Mouse (Mus musculus) megakaryocyte, embryonic 14.5 days (primary cell): ENCODE measurements around the gene Mtif3. TPM values are rescaled to one million over a fixed set of nuclear protein-coding genes. Genes with fewer than 3 reads are reported as not detected.
A peak's percentile ranks its signal among the peaks of the same experiment; 100 is the strongest.

ENCODE experiments used
- H3K27me3 ChIP-seq: replicated peaks from 2 replicates; pipeline ENCODE3; 2012; ENCODE audit warnings: inconsistent platforms
- H3K36me3 ChIP-seq: replicated peaks from 2 replicates; pipeline ENCODE3; 2012; ENCODE audit warnings: low read length, inconsistent platforms, mixed read lengths
- H3K4me1 ChIP-seq: 2 replicates; pipeline ENCODE4 v1.6.1; 2012; ENCODE audit warnings: inconsistent platforms
- H3K4me3 ChIP-seq: replicated peaks from 2 replicates; pipeline ENCODE3; 2012; ENCODE audit warnings: moderate library complexity, mild to moderate bottlenecking, inconsistent platforms
- H3K9me3 ChIP-seq: 2 replicates; pipeline ENCODE4 v1.6.1; 2012; ENCODE audit warnings: inconsistent platforms
- FLI1 ChIP-seq: IDR thresholded peaks from 2 replicates; pipeline ENCODE4 v1.6.1; 2012; ENCODE audit warnings: low read length, inconsistent platforms, mixed read lengths
- GATA1 ChIP-seq: IDR thresholded peaks from 3 replicates; pipeline ENCODE4 v1.6.1; 2012; ENCODE audit warnings: mixed read lengths, low read length, inconsistent platforms, borderline replicate concordance
- polyA plus RNA-seq: library from polyadenylated mRNA; stranded (reverse); fragments of >175 nt; gene quantifications from 2 replicates; pipeline ENCODE4 v1.2.3, GENCODE M21; 2012; ENCODE audit warnings: low replicate concordance; ENCODE audit not compliant: insufficient read depth

The Mtif3 gene
- polyA plus RNA-seq, 1 experiment, result 6.0 TPM

DNA sequence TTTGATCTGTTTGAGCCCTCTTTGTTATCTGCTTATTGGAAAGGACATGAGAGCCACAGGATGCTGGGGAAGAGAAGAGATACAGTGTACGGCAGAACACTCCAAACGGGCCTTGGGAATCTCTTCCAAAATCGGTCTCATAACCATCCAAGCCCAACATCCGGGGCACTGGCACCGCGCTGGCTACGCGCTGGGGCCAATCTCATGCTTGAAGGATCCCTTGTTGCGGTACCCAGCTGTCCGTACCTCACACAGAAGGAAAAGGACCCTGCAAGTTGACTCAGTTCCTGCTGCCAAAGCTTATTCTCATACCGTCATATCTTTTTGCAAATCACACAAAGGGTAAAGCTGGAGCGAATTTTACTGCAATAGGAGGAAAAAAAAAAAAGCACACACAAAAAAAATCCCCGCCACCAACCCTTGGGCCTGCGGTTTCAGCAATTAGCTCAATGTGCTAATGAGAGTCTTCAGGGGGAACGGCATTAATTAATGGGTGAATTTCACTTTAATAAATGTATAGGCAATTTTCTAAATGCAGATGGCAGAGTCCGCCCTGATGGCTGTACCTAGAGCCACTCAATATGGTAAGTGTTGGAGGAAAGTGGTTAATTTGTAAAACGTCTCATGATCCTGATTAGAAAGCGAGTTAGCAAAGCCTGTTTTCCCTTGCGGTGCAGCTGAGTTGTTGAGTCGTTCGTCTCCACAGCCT is 22.3 kb upstream of the Mtif3 start:
- TF ChIP-seq GATA1 (no peak), FLI1 (no peak)
- H3K4me1 ChIP-seq, result peaks cover 7% of the 10 kb centered on the region

DNA sequence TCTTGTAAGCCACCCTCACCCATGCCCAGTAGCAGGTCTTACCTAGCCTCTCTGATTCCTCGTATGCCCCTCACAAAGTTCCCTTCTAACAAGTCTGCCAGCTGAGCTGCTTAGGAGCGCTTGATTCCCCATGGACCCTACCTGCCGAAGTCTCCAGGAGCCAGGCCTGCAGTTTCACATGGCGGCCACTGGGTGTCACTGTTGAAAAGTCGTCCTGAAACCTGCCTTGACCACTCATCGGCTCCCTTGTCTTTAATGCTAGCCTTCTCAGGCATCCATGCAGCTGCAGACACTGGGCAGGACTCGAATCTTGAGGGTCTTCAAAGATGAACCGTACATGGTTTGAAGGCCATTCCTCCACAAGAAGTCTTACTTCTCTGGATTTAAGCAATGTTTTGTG is 19.6 kb upstream of the Mtif3 start:
- peaks cover 59% of the 10 kb centered on the region for H3K27me3 ChIP-seq
- peaks cover 4% of the 10 kb centered on the region for H3K4me1 ChIP-seq
- no peaks in the 10 kb centered on the region for H3K36me3 ChIP-seq
- no peak for TF ChIP-seq FLI1
- H3K4me3 ChIP-seq, result no peak overlapping the region
- peaks cover 14% of the 10 kb centered on the region for H3K9me3 ChIP-seq

More for the DNA sequence above, 22.3 kb upstream of the Mtif3 start:
- no peak overlapping the region for H3K4me3 ChIP-seq
- H3K36me3 ChIP-seq, result no peaks in the 10 kb centered on the region
- no peaks in the 10 kb centered on the region for H3K9me3 ChIP-seq
- H3K27me3 ChIP-seq, result peaks cover 59% of the 10 kb centered on the region

DNA sequence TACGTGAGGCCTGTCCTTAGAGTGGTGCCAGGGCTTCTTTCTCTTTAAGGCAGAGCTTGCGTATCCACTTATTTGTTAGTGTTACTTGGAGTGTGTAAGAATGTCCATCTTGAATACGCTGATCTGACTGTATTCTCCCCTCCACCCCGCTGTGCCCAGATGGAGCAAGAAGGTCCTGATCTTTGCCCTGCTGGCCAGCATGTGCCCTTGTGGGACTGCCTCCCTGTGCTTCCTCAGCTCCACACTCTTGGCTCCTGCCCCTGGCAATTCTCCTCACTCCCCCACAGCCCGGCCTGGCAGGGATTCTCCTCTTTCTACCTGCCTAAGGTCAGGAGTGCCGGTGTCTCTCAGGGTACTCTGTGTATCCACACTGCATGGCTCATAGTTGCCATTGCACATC is 17.8 kb upstream of the Mtif3 start:
- Histone ChIP-seq H3K4me3 (no peak overlapping the region), H3K4me1 (peaks cover 4% of the 10 kb centered on the region), H3K36me3 (no peaks in the 10 kb centered on the region), H3K9me3 (peaks cover 14% of the 10 kb centered on the region), H3K27me3 (peaks cover 55% of the 10 kb centered on the region)
- no peak for TF ChIP-seq FLI1
- no peak for TF ChIP-seq GATA1

DNA sequence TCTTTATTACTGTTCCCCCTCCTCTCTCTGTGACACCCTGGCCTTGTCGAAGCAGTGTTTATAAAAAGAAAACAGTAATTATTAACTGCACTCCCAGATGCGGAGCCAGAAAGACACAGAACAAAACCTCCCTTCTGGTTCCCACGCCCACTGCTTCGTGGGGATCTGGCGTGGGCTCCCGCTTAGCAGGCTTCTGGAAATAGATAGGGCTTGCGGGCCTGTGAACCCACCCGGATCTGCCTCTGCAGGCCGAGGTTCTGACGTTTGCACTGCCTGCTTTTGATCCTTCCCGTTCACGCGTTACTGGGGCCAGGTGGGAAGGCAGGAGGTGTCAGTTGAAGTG is 11.2 kb upstream of the Mtif3 start:
- Histone ChIP-seq H3K27me3 (peaks cover 24% of the 10 kb centered on the region), H3K36me3 (no peaks in the 10 kb centered on the region), H3K4me1 (no peaks in the 10 kb centered on the region), H3K9me3 (peaks cover 4% of the 10 kb centered on the region; the same call in 1 of the 2 replicates), H3K4me3 (no peak overlapping the region)
- TF ChIP-seq FLI1 (no peak), GATA1 (no peak)

DNA sequence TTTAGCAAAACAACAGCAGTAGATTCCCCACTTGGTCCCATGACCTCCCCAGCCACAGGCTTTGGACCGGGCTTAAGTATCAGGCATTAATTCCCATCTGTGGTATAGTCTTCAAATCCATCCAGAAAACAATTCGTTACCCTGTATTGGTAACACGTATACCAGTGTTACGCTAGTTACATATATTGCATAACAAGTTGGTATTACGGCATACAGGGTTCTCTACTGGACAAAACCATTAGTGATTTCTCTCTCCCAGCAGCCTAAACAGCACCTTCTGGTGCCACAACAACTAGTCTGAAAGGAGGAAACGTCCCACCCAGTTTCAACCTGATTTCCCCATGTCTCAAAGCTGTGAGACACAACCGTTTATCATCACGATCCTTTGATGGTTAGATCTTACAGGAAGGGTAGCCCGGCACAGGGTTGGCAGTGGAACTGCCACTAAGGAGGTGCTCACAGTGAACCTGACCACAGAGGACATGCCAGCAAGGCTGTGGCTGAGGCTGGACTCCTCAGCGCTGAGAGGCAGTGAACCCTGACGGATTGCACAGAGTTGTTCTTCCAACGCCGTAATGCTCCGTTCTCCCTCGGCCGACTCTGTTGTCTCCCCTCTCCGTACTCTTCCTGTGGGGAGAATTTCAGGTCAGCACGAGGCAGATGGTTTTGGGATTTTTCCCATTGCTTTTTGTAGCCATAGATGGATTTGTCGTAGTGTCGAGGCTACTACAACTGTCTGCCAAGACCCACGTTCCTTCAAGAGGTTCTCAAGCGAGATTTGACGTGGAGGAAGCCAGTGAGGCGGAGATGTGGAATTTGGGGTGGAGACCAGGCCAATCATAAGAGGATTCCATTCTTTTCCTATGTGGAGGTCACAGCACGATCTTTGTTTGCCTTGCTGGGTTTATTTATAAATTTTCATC is 10.5 kb upstream of the Mtif3 start:
- Histone ChIP-seq H3K4me1 (no peaks in the 10 kb centered on the region), H3K4me3 (no peak overlapping the region), H3K9me3 (0 out of 2 replicates have a peak, but pooled peaks cover 3% of the 10 kb centered on the region), H3K36me3 (no peaks in the 10 kb centered on the region), H3K27me3 (peaks cover 25% of the 10 kb centered on the region)
- TF ChIP-seq GATA1, result no peak
- no peak for TF ChIP-seq FLI1

DNA sequence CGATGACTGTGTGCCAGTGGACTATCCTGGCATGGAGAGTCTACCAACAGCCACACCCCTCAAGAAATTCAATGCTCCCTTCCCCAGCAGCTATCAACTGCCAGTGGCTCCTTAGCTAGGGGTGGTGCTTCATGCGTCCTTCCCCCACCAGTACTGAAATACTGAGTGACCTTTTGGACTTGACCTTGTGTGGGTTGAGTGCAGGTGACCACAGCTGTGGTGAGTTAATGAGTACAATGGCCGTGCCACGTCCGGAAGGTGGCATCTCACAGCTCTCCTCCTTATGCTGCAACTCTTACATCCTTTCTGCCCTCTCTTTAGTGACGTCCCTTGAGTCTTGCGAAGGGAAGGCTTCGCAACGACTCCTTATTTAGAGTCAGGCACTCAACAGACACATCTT is 9.8 kb upstream of the Mtif3 start:
- TF ChIP-seq FLI1, result no peak
- no peak for TF ChIP-seq GATA1
- Histone ChIP-seq H3K9me3 (no peaks in the 10 kb centered on the region), H3K4me1 (no peaks in the 10 kb centered on the region), H3K27me3 (peaks cover 31% of the 10 kb centered on the region), H3K36me3 (no peaks in the 10 kb centered on the region), H3K4me3 (no peak overlapping the region)

DNA sequence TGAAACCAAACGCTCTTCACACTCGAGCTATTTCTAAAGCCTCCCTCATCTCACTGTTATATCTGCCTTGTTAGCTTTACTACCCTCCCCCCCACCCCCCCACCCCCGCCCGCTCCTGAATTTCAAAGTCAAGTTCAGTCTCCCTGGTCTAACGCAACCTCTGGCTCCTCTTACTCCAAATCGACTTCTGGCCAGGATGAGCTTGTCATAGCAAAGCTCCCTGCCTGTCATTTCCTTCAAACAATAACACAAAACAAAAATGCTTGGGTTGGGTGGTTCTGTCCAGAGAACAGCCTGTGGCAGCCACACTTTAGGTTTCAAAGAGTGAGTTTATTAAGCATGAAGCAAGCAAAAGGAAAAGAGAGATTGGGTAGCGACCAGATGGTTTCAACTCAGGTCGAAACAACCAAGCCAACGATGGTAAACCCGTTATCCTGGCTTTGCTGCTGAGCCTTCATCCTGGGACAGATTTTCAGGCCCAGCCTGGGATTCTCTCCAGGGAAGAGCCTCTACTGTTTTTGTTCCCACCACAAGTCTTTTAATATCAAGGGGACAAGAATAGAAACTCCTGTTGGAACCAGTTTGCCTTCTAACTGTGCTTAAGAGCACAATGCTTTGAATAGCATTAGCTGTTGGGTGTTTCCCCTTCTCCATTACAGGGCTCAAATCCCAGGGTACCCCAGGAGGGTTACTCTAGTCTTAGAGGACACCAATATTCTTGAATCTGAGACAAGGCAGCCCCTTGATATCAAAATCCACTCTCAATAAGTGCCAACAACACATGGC is 8.4 kb upstream of the Mtif3 start:
- Histone ChIP-seq H3K4me1 (no peaks in the 10 kb centered on the region), H3K36me3 (no peaks in the 10 kb centered on the region), H3K4me3 (no peak overlapping the region), H3K27me3 (peaks cover 31% of the 10 kb centered on the region), H3K9me3 (no peaks in the 10 kb centered on the region)
- TF ChIP-seq FLI1, result no peak

DNA sequence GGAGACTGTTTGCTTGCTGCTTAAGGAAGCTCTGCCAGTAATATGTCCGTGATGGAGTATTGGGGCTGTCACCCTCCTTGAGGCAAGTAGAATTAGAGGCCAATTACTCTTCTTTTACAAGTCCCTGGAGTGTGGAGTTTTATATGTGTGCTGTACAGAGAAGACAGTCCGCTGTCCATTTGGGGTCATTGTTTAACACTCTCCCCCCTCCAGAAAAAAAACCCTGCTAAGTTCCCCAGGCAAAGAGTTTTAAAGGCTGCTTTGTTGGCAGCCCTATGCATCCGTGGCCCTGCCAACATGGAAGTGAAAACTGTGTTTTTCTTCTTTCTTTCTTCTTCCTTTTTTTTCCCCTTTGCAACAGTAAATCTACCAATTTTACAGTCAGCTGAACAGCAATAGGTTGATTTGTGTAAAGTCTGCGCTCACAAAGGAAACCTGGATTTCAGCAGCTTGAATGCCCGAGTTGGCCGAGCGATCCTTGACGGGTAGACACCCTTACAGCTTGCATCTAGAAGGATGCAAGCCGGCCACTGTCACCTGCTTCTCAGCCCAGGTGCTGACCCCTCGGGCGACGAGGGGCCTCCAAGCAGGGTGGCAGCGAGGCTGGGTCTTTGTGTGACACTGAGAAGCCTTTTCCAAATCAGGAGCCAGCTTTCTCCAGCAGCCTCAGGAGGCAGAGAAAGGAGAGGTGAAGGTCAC is 5.2 kb upstream of the Mtif3 start:
- H3K4me3 ChIP-seq, result no peak overlapping the region
- H3K36me3 ChIP-seq, result no peaks in the 10 kb centered on the region
- no peak for TF ChIP-seq FLI1
- no peak for TF ChIP-seq GATA1
- H3K27me3 ChIP-seq, result peaks cover 21% of the 10 kb centered on the region
- H3K4me1 ChIP-seq, result peaks cover 21% of the 10 kb centered on the region
- no peaks in the 10 kb centered on the region for H3K9me3 ChIP-seq

DNA sequence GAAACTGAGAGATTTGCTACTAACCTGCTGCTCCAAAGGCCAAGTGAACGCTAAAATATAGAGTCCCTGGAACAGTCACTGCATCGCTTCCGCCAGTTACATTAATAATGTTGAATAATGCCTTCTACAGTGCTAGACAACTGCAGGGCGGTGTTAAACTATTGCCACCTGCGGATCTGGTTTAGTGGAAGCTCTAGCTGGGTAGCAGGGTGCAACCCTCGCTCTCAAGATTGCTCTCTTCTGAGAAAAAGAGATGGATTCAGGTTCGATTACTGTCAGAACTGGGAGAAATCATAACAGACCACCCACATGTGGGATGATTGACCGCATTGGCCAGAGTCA is 308 bp upstream of the Mtif3 start:
- peaks cover 40% of the 10 kb centered on the region for H3K4me1 ChIP-seq
- peaks cover 27% of the 10 kb centered on the region for H3K36me3 ChIP-seq
- no peaks in the 10 kb centered on the region for H3K9me3 ChIP-seq
- H3K27me3 ChIP-seq, result peaks cover 8% of the 10 kb centered on the region
- peak overlapping the region; percentile 100 for H3K4me3 ChIP-seq
- TF ChIP-seq FLI1 (0 out of 2 replicates have a peak, but pooled peaks have one; percentile 7), GATA1 (no peak)
